Mouse (Mus musculus) frontal cortex, postnatal 36 days (tissue): Measurements from ENCODE around the gene Eps8l1.

Source experiments
- DNase-seq, 2 experiments: peaks; one replicate each; pipeline ENCODE4 v3.0.0; 2022; ENCODE audit warnings: low spot score in 2 of 2

The Eps8l1 gene

DNA sequence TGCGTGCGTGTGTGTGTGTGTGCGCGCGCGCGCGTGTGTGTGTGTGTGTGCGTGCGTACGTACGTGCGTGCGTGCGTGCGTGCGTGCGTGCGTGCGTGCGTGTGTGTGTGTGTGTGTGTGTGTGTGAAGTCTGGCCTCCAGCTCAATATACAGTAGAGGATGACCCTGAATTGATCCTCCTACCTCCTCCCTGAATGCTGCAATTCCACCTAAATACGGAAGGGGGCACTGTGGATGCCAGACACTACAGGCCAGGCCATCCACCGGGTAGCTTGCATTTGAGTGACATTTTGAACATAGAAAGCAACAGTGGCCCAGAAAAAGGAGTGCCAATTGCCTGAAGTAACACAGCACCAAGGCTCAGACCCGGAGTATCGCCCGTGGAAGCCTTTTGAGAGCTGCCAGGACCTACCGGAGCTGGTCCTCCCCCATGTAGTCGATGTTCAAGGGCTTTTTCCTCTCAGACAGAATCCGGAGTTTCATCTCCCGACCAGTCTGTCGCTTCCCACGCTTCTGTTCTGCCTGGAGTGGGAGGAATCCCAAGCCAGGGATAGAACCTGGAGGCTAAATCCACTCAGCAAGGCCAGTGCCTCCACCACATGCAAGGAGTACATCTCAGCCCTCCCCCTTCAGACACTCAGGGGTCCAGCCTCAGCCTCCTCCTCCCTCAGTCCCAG is 47.7 kb downstream of the Eps8l1 start:
- DNase-seq: peak; percentile 43 to 69

DNA sequence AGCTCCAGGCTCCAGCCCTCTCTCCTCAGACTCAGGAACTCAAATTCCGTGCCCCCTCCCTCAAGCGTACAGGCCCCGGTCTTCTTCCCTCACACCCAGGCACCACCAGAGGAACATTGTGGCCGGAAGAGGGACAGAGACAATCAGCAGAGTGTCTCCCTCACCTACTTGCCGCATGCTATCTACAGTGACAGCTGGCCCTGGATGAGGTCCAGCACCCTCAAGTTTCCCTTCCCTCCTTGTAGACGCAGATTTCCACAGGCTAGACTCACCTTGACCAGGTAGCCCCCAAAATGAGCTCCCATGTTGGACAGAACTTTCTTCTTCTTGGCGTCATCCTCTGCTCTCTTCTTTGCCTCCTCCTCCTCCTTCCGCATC is 48.3 kb downstream of the Eps8l1 start:
- DNase-seq: no peak

DNA sequence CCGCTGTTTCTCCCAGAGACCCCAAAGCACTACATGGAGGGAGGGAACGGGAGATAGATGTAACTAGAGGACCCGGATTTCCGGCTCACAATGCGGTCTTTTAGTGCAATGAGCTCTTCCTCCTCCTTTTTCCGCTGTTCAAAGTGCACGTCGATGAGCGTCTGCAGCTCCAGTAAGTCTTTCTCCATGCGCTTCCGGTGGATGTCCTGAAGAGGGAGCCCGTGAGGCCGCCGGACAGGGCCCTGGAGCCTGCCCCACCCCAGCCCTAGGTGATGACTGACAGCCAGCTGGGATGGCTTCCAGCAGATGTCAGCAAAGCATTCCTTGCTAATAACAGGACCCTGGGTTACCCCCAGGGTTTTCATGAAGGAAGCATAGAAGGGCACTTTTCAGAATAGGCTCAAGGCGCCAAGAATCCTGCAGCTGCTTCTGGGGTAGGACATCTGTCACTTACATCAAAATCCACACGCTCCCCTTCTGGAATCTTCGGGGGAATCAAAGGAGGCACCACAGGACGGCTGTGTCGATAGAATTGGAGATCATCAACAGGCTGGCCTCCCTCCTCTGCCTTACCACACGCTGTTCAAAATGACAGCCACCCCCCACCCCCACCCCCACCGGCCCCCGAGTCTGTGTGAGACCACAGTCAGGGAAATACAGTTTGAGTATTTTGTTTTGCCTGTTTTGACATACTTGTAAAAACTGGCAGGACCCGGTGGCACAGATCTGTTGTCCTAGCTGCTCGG is 49.6 kb downstream of the Eps8l1 start:
- DNase-seq: peak in 1 of 2 experiments; percentile 25

DNA sequence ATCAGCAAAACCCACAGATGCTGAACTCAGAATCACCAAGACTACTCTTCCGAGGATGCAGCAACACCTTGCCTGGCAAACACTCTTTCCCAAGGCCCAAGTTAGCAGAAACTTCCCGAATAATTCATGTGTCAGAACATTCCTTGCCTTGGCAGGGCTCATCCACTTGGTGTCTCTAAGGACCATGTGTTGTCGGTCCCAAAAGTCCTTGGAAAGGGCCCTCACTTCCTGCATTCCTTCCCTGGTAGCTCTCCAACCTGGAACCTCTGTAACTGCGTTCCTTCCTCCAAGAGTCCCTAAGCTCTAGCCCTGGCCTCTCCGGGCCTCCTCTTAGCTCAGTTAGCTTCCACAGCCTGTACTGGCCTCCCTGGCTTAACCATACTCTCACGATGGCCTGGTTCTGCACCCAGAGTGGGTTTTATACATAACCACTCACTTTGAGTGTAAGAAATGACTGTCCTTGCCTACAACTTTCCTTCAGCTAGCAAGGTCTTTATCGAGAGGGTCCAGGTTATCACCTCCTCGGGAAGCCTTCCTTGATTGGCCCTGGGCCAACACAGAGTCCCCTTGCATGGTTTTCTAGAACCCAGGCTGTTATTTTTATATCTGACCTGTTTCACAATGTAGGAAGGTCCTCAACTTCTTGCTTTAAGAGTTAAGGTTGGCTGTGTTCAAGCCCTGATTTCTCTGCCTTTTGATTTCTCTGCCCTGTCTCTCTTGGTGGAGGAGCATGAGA is 51.2 kb downstream of the Eps8l1 start:
- no peak for DNase-seq

DNA sequence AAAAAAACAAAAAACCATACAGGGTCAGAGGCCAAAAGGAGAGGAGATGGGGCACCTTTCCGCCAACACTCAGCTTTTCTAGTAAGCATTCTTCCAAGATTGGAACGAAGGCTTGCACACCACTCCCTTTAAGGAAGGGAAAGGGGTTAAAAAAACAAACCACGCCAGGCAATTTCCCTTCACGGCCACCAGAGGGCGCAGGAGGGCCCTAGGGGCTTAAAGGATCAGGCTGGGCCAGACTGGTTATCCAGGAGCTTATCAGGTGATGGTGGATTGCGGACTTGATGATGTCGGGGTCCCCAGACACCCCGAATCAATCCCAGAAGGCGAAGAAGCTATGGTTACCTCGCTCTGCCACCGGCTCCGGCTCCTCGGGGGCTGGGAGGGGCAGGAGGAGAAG is 52.8 kb downstream of the Eps8l1 start:
- no peak for DNase-seq

DNA sequence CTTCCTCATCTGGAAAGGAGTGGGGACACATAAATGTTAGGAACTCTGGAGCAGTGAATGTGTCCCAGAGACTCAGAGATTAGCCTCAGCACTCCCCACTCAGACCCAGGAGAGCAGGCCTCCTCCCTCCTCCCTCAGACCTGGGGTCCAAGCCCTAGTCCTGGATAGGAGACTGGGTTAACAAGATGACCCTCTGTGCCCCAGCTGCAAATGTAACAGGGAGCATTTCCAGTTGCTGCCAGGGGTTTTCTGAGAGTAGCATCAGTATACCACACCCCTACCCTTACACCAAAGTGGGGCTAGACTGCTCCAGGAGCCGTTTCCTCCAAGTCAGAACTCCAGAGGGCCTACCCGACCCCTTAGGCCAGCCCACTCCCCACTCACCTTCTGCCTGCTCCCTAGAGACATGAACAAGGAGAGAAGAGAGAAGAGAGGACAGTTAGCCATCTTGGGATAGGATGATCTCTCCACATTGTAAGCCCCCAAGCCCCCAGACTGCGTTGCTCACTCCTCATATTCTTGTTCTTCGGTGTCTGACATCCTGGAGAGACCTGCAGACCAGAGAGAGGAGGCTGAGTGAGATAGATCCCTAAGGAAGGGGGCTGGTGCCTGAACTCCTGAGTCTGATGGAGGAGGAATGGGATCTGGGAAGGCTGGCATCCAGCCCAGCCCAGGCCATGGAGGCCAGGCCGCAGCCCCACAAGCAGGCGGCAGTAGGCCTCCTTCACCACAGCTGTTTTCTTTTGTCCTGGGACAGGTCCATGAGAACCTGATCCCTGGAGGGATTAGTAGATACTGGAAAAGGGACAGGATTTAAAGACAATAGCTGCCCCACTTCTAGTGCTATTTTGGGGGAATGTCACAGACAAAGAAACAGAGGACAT is 53.6 kb downstream of the Eps8l1 start:
- no peak for DNase-seq

DNA sequence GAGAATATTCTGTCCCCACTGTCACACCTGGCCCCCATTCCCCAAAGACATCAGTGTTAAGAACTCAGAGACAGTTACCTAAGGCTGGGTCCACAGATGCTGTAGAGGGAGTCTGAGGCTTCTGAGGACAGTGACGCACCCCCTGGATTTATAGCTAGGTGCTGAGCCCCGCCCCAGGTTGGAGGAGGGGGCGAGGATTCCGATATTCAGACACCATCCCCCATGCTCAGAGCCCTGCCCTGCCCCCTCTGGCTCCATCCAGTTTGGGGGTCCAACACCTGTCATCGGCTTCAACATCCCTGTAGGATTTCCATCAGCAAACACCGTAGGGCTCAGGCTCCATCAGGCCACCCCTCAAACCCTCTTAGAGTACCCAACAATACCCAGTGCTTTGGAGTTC is 55.4 kb downstream of the Eps8l1 start:
- no peak for DNase-seq

DNA sequence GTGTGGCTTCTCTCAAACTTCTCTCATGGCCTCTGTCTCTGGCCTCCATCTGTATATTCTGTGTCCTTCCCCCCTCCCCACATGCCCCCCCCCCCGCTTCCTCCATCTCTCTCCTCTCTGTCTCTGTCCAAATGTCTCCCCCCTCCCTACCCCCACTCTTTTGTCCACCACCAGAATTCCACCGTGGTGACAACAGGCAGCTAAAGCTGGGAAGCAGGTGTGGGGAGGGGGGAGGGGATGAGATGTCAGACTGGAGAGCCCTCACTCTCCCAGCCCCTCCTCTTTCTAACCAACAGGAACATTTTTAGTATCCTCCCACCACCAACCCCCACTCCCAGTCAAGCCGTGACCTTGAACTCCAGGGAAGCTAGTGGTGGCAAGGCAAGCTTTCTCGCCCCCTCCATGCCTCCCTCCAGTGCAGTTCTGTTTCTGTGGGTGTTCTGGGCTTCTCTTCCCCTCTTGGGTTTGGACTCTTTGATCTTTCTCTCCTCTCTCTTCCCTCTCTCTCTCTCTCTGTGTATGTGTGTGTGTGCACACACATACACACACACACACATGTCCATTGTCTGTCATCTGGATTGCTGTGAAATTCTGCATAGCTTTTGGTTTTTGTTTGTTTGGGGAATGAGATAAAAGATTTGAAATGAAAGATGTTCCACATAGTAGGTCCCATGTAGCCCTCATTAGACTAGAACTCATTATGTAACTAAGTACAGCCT is 56.0 kb downstream of the Eps8l1 start, which contains the start of gene Tnnt1:
Tnnt1 (minus strand) TSS at position 51 of the 719 bp plus-strand sequence.
- no peak for DNase-seq

DNA sequence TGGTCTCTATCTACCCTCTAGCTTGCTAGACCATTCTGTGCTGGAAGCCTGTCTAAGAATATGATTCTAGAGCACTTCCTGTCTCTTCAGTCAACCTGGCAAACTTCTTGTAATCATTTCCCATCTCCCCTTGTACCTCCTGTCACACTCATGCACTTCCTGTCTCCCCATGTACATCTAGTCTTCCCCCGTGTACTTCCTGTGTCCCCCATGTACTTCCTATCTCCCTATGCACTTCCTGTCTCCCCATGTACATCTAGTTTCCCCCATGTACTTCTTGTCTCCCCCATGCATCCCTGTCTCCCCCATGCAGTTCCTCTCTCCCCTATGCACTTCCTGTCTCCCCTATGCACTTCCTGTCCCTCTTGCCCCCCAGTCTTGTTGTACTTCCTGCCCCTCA is 58.0 kb downstream of the Eps8l1 start:
- DNase-seq: no peak

DNA sequence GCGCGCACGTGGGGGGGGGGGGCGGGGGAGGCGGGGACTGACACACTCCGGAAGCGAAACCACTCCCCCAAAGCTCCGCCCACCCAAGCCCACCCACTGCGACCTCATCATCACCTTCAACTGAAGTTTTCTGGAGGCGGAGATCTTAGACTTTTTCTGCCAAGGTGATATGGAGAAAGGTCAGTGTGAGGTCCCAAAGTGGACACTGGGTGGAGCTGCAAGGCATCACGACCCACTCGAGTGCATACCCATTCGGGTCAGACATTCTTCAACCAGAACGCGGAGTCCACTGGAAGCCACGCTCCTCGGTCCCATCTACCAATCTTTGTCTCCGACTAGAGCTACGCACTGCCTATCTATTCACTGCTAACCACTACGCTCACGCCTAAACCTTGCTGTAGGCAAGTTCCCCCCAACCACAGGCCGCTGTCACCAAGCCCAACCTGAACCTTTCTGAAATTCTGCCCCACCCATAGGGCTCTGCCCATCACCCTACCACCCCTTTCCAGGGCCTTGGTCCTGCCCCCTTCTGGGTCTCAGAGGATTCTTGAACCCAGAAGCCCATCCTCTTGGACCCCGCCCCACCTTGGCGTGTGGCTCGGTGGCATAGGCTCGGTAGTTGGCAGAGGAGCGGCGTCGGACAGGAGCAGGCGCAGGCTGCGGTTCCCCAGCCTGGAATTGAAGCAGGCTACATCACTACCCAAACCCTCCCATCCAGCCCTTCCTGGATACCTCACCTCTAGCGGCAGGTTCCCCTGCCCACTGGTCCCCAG is 60.9 kb downstream of the Eps8l1 start:
- no peak for DNase-seq

DNA sequence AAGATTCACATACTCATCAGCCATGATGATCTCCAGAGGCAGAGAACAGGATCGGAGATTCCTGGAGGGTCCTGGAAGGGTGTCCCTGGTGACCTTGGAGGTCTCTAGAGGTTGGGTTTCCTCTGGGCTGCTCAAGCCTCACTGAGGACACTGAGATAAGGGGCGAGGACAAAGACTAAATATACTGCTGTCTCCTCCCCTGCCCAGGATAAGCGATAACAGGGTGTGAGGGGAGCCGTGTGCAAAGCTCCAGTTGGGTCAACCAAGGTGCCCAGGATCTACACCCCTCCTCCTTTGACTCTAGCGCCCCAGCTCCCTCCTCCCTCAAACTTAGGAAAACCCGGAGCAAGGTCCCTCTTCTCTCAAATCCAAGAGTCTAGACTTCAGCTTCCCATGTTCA is 61.8 kb downstream of the Eps8l1 start:
- DNase-seq: no peak

DNA sequence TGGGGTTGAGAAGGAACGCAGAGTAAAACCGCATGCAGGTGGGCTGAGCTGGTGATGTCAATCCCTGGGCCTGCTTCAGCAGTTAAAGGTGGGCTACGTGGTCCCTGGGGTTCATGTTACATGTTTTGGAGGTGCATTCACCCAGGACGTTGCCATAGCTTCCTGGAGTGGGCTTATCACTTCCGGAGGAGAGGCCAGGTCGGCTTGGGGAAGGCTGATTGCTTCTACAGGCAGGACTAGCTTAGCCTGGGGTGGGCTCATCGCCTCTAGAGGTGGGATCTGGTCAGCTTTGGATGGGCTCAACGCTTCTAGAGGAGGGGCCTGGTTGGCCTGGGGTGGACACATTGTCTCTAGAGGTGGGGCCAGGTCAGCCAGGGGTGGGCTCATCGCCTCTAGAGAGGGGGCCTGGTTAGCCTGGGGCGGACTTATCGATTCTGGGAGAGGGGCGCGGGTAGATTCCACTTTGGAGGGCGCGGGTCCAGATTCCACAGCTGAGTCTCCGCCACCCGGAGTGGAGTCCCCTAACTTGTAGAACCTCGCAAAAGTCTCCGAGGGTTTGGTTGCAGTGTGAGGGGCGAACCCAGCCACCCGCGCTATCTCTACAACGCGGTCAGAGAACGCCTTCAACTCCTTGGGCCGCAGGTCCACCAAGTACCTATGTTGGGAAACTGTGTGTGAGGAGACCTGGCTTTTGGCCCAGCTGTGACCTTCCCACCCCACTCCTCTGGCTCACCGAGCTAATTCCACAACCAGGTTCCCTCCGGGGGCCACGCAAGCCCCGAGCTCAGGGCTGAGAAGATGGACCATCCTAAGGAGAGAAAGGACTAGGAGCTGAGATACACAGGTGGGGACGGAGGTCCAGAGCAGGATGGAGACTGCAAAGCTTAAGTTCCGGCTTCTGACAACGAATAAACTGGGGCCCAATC is 63.0 kb downstream of the Eps8l1 start:
- DNase-seq: no peak

DNA sequence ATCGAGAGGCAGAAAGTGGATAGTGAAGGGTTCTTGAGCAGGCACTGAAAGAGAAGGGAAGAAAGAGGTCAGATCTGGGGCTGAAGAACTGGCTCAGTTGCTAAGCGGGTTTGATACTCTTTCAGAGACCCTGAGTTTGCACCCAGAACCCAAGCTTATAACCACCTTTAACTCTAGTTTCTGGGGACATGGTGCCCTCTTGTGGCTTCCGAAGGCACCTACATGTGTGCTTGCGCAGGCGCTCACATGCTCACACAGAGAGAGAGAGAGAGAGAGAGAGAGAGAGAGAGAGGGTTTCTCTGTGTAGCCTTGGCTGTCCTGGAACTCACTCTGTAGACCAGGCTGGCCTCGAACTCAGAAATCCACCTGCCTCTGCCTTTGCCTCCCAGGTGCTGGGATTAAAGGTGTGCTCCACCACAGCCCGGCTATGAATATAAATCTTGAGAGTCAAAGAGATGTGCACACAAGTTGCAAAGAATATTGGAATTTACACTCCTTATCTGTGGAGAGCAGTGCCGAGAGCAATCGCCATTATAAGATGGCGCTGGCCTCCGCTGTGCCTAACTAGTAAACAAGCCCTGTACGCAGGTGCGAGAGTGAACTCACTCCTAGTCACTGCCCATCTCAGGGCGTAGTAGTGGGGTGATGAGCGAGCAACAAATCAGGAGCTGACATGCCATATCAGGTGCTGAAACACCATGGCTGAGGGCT is 63.9 kb downstream of the Eps8l1 start, which contains the start of gene Tnni3:
Tnni3 (minus strand) TSS at position 18 of the 711 bp plus-strand sequence.
- DNase-seq: peak in 1 of 2 experiments; percentile 40

DNA sequence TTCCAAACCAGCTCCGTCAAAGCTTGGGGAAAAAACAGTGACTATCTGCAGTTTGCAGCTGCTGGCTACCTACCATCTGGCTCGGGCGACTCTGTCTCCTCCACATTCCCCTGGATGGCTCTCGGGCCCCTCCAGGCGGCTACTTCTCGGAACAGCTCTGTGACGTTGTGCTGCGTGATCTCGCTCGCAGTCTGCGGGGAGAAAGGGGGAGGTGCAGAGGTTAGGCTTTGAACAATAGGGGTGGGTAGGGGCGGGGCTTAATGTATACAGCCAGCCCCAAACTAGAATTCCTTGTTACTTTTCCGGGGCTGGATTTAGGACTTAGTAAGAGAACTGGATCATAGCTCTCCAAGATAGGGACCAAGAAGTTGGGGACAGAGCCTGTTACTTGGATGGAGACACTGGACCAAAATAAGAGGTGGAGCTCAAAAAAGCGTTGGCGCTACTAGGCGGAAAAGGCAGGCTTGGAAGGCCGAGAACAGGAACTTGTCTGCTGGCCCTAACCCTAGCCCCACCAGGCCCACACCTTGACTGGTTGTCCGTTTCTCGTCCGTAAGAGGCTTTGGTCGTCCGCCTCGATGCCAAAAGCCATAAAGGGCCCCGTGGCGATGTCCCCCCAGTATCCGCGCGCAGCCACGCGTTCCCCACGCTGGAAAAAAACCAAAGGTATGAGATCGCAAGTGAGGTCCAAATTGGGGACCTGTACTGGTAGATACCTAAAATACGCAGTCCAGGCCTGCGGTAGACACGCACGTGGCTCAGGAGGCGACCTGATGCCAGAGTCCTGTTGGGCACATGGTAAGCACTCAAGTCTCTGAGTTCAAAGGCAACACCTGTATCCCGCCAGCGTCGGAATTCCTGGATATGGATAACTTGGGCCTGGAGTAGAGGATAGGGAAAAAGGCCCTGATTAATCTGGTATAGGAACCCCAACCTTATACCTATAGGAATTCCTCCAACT is 66.1 kb downstream of the Eps8l1 start:
- peak; percentile 66 to 75 for DNase-seq

DNA sequence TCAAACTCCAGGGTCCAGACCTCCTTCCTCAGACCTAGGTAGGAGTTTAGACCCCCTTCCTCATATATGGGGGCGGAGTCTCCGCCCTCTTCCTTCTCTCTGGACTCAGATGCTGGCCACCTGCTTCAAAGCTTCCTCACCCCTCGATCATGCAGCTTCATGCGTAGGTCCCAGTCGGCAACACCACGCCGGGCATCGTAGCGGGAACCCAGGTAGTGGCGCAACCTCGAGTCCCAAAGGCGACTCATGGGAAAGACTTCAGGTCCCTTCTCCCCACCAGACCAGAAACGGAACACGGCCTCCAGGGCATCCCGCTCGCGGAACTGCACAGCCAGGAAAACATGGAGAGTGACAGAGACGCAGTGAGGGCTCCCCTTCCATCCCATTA is 66.8 kb downstream of the Eps8l1 start:
- no peak for DNase-seq
